Mouse (Mus musculus): ENCODE results near the gene Upf2. TPM values are rescaled to one million over a fixed set of nuclear protein-coding genes. Genes with fewer than 3 reads are reported as not detected.

Gene Upf2
- total RNA-seq, 2 experiments from 2014 or later = 17.2 to 20.3 TPM

Other genes with a start within 250 kb of the Upf2 start
- 1 to 10 TPM; 6.4 to 8.2 TPM for gene Camk1d, start 237.0 kb upstream of the Upf2 start, total RNA-seq (2021)
- 10 to 100 TPM; 17.9 to 18.0 TPM for gene Nudt5, start 106.5 kb upstream of the Upf2 start, total RNA-seq (2021)
- 100 to 1,000 TPM; 103 to 122 TPM for gene Cdc123, start 106.3 kb upstream of the Upf2 start, total RNA-seq (2021)
- under 1 TPM in 1 of 2 experiments, not detected in 1; 0.66 TPM for gene Gm13199, start 88.5 kb upstream of the Upf2 start, total RNA-seq (2021)
- 10 to 100 TPM; 43.7 to 48.9 TPM for gene Sec61a2, start 56.0 kb upstream of the Upf2 start, total RNA-seq (2021)
- 1 to 10 TPM; 1.8 to 2.1 TPM for gene Dhtkd1, start 8.7 kb upstream of the Upf2 start, total RNA-seq (2021)
- gene Proser2, start 178.7 kb downstream of the Upf2 start, total RNA-seq (2021) = 1 to 10 TPM; 3.4 to 3.6 TPM

Data from gastrocnemius, postnatal 4 days (tissue).